Mouse (Mus musculus) gastrocnemius, adult 2 months (tissue): ENCODE measurements at regions not wholly inside any gene's neighbourhood (a gene's known extent, or its start where the extent isn't known, plus 50 kb on each side); places are given as distances from the start of the nearest gene placed in this dataset.
A peak's percentile ranks its signal among the peaks of the same experiment; 100 is the strongest.

Experiments
- DNase-seq: peaks from one replicate; pipeline ENCODE4 v3.0.0; 2022
- H3K27ac ChIP-seq: fragments of 200-600 bp; 2 replicates; pipeline ENCODE4 v1.8.1; 2022; ENCODE audit warnings: mild to moderate bottlenecking
- H3K4me3 ChIP-seq: fragments of 200-600 bp; 2 replicates; pipeline ENCODE4 v1.8.1; 2022; ENCODE audit warnings: mild to moderate bottlenecking, moderate library complexity
- CTCF ChIP-seq: fragments of 200-600 bp; IDR thresholded peaks from 2 replicates; pipeline ENCODE4 v1.8.1; 2022; ENCODE audit warnings: antibody characterized with exemption, mild to moderate bottlenecking, moderate library complexity
- intact Hi-C: fragments of 180-260 bp; cut with DNase I; formaldehyde crosslinking; loops from one replicate; pipeline ENCODE4 v1.15.1; 2025

- intact Hi-C loops = no loop called here
- TF ChIP-seq CTCF = no peak
- Histone ChIP-seq H3K27ac (peak overlapping the region; percentile 12; the same call in 1 of the 2 replicates), H3K4me3 (no peak overlapping the region)
- DNase-seq = no peak
These were observed 52.0 kb upstream of the Map4k3 start for GRCm38 (mm10) chr17:80780303-80780702.

- Histone ChIP-seq H3K27ac (no peak overlapping the region), H3K4me3 (no peak overlapping the region)
- intact Hi-C loops = no loop called here
- no peak for TF ChIP-seq CTCF
- DNase-seq = peak; percentile 70
These were observed 51.5 kb upstream of the Map4k3 start for GRCm38 (mm10) chr17:80779782-80780181.
